Mouse (Mus musculus) c-Kit-positive CD71-positive TER-119-positive erythroid progenitor cells, embryonic 14.5 days (primary cell): ENCODE results near the gene Lats1.

Experiments used
- DNase-seq: peaks from one replicate; pipeline ENCODE4 v3.0.0-alpha.2; 2013; ENCODE audit warnings: low spot score

Lats1 gene

DNA sequence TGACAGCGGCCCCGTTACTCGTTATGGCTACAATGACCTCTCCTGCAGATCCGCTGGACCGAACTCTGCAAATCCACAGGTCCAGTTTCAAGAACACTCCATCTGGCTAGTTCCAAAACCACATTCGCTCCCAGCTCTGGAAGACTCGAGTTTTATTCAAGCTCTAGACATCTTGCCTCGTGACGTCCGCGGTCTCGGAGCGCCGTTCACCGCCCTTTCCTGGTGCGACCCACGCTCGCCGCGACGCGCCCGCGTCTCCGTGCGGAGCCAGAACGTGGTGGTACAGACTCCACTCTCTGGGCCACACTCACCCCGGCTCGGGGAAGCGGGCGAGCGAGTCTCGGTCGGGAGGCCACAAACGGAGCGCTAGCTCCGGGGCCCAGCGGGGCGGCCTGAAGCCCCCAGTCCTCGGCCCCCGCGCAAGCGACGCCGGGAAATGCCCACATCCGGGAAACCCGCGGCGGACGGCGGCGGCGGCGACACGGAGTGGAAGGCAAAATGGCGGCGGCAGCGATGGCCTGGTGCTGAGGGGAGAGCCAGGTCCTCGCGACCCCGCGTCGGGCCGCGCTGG lies at the start of gene Lats1, which contains the start of gene Pcmt1:
TSS of gene Lats1 (plus strand) at position 484 of the 571 bp plus-strand sequence.
TSS of gene Pcmt1 (minus strand) at position 406 of the 571 bp plus-strand sequence.
- DNase-seq, result peak; percentile 69

DNA sequence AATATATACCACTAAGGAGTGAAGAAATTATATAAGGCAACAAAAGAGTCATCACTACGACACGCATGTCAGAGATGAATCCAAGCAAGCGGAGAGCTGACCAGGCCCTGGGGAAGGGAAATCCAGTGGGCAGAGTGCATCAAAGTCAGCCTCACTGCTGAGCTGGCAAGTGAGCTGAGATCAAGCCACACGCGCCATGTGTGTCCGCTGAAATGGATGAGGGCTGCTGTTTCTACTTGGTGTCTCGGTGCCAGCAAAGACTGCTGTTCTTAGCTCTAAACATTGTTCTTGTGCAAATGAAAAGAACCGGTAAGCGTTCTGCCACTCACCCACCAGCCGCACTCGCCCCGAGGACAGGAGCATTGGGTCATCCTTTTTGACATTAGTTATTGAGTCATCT lies 40.6 kb upstream of the Lats1 start:
- no peak for DNase-seq

DNA sequence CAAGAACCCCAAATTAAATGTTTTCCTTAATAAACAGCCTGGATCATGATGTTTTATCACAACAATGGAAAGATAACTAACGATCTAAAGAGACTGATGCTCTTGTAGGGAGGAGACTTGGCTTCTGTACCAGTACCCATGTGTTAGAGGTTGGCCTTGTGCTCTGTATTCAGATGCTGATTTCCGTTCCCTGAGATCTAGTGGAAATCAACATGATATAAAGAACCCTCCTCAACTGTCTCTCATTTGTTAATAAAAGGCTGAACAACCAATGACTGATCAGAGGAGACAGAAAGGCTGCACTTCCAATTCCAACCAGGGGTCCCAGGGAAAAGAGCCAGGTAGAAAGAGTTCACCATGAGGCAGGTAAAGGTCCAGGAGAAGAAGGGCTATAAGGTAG lies 35.1 kb upstream of the Lats1 start:
- no peak for DNase-seq

DNA sequence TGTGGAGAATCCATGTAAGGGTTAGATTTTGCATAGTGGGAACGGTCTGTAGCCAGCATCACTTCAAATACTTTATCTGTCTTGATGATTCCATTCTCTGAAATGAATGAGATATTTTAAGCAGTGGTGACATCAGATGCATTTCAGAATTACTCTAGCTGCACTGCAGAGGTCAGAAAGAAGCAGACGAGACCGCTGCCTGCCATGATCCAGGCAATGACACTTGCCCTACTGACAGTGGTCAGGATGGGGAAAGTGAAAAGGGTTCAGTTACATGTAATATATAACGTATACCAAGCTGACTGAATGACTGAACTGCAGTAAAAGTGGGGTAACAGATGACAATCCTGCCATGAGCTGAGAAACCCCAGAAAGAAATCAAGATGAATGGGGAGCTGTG lies 32.0 kb upstream of the Lats1 start:
- DNase-seq, result no peak

DNA sequence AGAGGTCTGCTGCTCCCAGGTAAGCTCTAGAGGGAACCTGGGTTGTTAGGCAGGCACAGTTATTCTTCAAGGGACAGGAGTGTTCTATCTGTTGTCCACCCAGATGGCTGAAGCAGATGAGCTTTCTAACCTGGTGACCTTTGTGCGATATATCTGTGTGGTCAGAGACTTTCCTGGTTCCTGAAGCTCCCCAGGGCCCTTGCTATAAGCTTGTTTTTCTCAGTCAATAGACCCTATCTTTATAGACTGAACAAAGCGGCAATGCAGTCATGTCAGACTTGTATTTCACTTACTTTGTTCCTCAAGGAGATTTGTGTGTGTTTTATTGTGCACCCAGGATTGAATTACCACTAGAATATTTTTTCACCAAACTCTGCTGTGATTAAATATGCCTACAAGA lies 30.0 kb upstream of the Lats1 start:
- DNase-seq, result no peak

DNA sequence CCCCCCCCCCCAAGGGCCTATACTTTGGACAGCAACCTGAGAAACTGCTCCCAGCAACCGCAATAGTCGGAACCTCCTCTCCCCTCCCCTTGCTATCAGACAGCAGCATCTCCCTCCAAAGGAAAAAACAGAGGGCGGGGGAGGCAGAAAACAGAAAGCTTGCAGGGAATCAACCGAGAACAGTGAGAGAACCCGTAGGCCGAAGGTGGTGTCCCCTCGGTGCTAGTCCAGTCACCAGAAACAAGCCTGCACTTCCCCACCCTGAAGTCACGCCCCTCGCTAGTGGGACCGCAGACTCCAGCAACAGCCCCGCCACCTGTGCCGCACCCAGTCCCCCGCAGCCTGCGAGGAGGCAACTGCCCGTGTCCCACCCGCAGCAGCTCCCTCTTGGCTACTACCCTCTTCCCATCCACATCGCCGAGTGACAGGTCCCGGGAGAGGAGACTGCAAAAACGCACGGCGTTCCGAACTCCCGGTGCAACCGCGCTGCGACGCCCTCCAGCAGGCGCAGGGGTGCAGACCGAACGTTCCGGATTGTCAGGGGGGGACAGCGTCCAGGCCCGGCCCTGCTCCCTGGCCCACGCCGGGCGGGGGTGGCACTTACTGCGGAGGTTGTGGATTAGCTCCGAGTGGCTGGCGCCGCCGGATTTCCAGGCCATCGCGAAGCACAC lies 18.4 kb upstream of the Lats1 start:
- peak; percentile 75 for DNase-seq

DNA sequence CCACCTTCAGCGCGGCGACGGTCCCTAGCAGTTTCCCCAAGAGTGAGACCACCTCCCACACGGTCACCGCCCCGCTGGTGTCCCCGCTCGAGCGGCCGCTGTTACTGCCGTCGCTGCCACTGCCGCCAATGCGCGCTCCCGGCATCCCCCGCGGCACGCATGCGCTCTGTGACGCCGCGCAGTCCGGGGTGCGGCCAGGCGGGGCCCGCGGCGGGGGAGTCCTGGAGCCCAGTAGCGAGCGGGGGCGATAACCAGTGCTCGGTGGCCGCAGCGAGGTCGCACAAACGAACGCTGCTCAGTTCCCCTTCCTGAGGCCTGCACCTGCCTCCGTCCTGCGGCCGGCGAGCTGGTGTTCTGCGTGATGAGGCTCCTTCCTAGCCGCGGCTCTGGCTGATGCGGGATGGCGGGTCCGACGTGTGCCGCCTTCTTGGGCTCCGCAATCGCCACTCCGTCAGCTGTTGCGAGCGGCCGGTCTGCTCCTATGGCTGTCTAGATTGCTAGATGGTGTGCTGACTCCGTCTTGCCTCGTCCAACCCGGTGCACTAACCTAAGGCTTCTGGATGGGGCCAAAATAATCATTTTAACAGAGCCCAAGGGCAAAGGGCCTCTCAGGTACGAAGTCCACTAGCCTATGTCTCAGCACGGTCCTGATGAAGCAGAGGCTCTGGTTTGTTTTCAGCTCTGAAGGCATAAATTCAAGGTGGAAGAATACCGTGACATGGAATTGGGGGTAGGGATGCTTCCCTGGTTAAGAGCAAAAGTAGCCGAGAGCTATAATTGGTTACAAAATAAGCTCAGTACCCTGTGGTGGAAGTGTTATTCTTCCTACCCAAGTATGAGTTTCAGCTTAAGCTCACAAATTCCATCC lies 17.6 kb upstream of the Lats1 start:
- peak; percentile 83 for DNase-seq

DNA sequence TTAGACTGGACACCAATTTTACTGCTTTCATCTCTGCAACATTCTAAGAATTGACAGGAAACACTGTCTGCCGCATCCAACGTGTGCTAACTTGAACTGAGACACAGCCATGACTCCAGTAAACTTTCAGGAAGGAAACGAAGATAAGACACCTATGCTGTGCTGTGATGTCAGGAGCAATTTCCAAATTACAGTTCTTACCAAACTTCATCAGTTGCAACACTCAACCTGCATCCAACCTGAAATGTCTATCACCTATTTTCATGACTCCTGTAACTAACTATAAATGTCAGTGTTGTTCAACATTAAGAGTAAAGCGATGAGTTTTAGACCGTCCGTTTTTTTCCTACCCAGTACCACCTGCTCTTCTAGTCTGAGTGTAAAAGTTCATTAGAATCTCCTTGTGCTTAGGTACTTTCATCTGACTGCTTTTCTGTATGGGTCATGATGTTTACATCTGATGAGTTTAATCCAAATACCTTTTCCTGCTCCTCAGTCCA lies 16.9 kb upstream of the Lats1 start:
- DNase-seq, result peak; percentile 37

DNA sequence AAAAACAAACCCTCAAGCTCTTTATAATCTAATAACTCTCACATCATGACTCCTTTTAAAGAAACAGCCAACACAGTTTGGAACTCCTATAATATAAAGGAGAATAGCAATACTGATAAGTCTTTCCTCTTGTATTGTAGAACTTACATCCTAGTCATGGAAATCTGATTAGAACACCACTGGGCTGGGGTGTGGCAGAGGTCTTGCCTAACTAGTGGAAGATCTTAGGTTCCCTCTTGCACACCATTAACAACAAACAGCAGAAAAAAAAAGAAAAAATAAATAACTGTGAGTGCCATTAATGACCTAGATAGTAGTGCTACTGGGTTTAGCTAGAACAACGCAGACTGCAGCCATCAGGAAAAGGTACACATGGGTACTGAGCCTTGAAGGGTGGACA lies 16.1 kb upstream of the Lats1 start:
- no peak for DNase-seq

DNA sequence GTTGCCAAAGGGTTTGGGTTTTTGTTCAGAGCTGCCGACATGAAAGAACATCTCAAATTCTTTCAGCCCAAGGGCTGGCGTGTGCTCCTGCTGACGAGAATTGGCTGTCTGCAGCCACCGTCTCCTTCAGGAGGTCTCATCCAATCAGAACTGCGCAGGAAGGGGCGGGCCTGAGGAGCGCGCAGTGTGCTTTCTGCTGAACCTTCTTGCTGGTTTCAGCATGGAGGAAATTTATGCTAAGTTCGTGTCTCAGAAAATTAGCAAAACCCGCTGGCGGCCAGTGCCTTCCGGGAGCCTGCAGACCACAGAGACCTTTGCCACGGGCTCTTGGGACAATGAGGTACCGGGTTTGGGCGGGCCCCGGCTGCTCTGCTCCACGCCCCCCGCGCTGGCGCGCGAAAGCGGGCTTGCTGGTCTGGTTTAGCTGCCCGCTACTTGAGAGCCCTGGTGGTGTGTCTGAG lies 13.6 kb upstream of the Lats1 start, which contains the start of gene Nup43:
TSS of gene Nup43 (plus strand) at position 162 of the 461 bp plus-strand sequence.
- DNase-seq, result peak; percentile 90

DNA sequence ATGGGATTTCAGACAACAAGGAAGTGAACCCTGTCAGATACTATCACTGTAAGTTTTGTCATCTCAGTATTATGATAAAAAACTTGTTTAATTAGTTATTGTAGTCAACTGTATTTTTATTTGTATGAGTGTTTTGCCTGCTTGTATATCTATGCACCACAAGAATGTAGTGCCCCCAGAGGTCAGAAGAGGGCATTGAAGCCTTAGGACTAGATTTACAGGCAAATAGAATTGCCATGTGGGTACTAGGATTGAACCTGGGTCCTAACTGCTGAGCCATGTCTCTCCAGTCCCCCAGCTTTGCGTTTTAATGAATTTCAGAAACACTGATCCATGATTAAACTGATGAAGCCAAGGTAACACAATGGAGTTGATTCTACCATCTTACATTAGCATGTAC lies 7.3 kb upstream of the Lats1 start:
- peak; percentile 45 for DNase-seq

DNA sequence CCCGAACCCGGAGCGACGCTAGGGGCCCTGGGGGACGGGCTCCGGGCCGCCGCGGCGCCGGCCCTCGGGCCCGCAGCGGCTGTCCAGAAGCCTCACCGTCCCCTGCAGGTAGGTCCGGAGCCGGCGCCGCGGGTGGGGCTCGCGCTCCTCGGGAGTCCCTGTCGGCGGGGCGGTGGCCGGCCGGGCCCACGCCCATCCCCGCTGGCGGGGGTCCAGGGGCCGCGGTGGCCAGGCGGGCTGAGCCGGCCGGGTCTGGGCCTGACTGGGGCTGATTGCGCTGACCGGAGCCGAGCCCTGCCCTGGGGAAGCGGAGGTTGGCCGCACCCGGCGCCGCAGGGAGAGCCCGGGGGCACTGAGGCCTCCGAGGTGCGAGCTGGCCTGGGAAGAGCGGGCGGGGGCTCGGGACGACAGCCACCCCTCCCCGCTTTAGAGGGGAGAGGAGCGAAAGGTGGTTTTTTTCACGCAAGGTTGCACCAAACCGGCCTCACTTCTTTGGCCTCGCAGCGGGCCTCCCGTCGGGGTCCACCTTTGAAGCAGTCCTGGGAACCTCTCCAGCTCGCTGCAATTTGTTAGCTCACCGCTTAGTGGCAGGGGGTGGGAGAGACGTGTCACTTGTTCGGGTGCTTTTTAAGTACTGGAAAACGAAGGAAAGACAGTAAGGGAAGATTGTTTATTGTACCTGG lies 470 bp downstream of the Lats1 start:
- DNase-seq, result peak; percentile 62

DNA sequence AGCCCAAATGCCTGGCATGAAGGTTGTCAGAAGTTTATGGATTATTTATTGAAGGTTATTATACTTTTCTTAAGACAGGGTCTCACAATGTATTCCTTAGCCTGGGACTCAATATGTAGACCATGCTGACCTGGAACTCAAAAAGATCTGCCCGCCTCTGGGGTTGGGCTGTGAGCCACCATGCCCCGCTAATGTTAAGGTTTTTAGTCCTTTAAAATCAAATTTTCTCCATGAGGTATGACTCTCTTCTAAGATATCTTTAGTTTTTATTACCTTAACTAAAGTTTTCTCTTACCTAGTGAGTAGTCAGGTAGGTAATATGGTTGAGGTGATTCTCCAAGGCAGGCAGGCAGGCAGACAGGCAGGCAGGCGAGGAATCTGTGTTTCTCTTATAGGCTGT lies 1.2 kb downstream of the Lats1 start:
- peak; percentile 21 for DNase-seq

DNA sequence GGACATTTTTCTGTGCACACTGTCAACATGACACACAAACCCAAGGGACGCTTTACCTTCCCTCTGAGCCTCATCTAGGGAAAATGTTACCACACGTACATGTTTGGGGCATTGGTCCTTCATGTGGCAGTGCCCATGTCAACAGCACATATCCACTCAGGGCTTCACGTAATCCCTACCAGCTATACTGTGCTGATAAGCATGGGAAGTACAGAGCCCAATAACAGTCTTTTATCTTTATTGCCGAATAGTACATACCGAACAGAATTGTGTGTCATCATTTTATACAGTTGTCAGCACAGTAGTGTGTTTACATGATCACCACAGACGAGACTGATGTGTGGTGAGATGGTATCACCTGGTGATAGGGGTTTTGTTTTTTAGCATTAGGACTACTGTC lies 5.9 kb downstream of the Lats1 start:
- DNase-seq, result no peak

DNA sequence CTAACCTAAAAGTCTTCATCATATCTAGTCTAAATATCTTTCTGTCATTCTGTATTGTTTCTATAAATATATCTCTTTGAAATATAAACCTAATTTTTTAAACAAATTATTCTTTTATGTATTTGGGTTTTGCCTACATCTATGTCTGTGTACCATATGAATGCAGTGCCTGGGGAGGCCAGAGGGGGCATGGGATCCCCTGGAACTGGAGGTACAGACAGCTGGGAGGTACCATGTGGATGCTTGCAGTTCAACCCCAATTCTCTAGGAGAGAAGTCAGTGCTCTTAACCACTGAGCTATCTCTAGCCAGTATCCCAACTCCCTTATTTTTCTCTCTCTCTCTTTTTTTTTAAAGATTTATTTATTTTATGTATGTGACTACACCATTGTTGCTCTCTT lies 14.3 kb downstream of the Lats1 start:
- DNase-seq, result no peak

DNA sequence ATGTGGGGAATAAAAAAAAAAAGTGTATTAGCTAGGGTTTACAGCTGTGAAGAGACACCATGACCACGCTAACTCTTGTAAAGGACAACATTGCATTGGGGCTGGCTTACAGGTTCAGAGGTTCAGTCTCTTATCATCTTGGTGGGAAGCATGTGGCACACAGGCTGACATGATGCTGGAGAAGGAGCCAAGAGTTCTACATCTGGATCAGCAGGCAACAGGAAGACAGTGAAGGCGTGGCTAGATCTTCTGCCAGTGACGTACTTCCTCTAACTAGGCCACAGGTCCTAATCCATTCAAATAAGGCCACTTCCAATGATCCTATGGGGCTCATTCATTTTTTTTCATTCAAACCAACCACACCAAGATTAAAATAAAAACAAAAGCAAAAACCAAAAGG lies 19.1 kb downstream of the Lats1 start:
- no peak for DNase-seq

DNA sequence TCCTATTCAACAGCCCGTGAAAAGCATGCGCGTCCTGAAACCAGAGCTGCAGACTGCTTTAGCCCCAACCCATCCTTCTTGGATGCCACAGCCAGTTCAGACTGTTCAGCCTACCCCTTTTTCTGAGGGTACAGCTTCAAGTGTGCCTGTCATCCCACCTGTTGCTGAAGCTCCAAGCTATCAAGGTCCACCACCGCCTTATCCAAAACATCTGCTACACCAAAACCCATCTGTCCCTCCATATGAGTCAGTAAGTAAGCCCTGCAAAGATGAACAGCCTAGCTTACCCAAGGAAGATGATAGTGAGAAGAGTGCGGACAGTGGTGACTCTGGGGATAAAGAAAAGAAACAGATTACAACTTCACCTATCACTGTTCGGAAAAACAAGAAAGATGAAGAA lies 21.6 kb downstream of the Lats1 start:
- DNase-seq, result no peak

DNA sequence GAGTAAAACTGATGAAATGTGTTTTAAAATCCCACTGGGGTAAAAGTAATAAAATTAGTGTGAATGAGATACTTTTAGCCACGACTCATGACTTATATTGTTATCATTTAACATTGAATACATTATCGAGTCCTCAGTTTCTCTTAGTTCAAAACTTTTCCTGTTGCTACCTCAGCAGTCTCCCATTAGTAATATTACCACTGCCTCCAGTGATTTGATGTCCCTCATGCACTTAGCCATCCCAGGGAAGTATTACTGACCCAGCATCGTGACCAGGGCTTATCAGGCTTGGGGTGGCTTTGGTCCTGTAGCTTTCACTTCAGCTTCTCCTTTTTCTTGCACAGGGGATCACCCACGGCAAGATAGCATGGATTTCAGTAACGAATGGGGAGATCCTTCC lies 29.1 kb downstream of the Lats1 start:
- no peak for DNase-seq

DNA sequence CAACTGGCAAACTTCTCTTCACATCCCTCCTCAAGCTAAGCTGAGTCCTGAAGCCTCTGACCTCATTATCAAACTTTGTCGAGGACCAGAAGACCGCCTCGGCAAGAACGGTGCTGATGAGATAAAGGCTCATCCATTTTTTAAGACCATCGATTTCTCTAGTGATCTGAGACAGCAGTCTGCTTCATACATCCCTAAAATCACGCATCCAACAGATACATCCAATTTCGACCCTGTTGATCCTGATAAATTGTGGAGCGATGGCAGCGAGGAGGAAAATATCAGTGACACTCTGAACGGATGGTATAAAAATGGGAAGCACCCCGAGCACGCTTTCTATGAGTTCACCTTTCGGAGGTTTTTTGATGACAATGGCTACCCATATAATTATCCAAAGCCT lies 31.5 kb downstream of the Lats1 start:
- DNase-seq, result no peak

DNA sequence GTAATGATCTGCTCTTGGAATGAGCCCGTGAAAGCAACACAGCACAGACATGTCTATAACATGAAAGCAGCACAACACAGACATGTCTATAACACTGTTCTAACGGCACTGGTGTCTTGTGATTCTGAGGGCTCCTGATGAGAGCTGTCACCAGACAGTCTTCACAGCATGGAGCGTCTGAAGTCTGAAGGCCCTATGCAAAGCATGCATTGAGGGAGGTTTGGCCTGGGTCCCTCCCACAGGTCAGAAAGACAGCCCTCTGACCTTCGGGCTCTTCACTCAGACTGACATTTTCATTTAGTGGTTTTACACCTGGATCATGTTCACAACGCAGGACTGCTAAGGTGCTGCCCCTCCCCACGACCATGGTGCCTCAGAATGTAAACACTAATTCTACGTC lies 34.0 kb downstream of the Lats1 start:
- DNase-seq, result no peak

DNA sequence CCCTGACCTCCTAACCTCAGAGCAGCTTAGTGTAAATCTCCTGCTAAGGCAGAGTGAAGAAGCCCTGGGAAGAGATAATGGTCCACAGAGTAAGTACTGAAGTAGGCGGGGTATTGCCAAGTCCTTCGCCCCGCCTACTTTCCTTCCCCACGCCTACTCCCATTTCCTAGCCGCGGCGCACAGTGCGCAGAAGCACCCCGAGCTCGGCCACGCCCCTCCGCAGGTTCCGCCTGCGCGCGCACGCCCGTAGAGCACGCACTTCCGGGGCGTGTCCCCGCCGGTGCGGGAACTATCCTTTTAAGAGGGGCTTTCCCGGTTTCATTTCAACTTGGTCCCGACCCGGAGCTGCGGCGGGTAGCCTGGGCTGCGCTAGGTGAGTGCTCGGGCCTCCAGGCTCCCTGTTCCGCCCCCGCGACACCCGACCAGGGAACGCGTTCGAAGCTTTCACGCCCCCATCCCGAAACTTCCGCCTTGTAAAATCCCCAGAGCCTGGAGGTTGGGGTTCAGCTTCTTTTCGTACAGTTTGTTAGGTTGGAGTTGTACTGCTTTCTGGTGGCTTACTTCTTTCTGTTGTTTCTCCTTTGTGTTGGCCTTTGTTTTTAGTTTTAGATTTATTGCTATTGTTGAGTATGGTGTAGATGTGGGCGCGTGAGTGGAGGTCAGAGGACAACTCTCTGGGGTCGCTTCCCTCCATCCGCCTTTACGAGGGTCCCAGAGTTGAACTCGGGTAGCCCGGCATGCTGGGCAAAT lies 44.9 kb downstream of the Lats1 start, which contains the start of gene Katna1:
TSS of gene Katna1 (plus strand) at position 250 of the 750 bp plus-strand sequence.
- DNase-seq, result peak; percentile 95
